Mouse (Mus musculus): ENCODE results near the gene Cacul1. TPM values are rescaled to one million over a fixed set of nuclear protein-coding genes. Genes with fewer than 3 reads are reported as not detected.
"Not testable (repeated sequence)": the region's sequence is repeated elsewhere in the genome, so short reads cannot be mapped to it uniquely, and the experiment has no call there.

Gene Cacul1
- polyA plus RNA-seq (2015; fragmentation: Nextera tagmentation; extraction: Ambion mirVana), result 18.1 and 21.2 TPM in 2 replicates

DNA sequence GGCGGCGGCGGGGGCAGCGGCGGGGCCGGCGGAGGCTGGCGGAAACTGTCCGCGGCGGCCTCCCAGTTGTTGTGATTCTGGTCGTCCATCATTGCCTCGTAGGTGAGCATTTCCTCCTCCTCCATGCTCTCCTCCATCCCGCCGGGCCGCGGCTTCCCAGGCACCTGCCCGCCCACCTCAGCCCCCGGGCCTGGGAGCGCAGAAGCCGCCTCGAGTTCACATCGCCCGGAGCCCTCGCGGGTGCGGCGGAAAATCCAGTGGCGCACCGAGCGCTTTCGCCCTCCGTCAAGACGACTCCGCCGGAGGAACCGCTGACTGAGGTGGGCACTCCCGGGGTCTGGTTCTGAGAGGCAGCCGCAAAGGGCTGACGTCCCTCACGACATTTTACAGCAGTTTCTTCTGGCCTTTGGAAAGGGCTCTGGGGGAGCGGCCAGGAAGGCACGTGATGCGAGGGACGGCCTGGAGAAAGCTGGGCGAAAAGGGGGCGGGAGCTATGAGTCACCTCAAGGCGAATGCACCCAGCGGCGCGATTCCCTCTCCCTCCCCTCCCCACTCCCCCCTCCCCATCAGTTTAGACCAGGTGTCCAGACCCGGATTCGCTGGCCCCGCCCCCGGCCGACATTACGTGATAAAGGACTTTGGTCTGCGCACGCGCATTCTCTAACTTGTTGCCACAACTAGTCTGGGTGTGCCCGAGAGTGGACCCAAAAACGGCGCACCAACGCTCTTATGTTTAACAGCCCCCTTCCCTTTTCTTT lies at the start of gene Cacul1:
Gene Cacul1 (minus strand): TSS at position 444 of the 758 bp plus-strand sequence.
- Histone ChIP-seq H3K4me3 (ENCODE audit: low read depth, low read length) (peak within 1 kb of the TSS; percentile 98), H3K9ac (ENCODE audit: low read depth, low read length) (peak within 1 kb of the TSS; percentile 99), H3K4me1 (ENCODE audit: control insufficient read depth, insufficient read depth, low read length) (peaks cover 35% of the 10 kb centered on the region), H3K4me2 (ENCODE audit: low read length) (peak within 1 kb of the TSS; percentile 87), H3K27me3 (ENCODE audit: control insufficient read depth, insufficient read depth, low read depth, low read length) (no peaks in the 10 kb centered on the region), H3K27ac (ENCODE audit: low read length) (peak within 1 kb of the TSS; percentile 81), H3K36me3 (ENCODE audit: control insufficient read depth, insufficient read depth, low read length) (no peaks in the 10 kb centered on the region), H3K9me3 (replicated peaks; ENCODE audit: control insufficient read depth, low read length, poor library complexity, severe bottlenecking) (no peaks in the 10 kb centered on the region)
- peak; percentile 96 for ATAC-seq
- 1% methylated on average over 48 of the region's 64 CpGs for WGBS

DNA sequence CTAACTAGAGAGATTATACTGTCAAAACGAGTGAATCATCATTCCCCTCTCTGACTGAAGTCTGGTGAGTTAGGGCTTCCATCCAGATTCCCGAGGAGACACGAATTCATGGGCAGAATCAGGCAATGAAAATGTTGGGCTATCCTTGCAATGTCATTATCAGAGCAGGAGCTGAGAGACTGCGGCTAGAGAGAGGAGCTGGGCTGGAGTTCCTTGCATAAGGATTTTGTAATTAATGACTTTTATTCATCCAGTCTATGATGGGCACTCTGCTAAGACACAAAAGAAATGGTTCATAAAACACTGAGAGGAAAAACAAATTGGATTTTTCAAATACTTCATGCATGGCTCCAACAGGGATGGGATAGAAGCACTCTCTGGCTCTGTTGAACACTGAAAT lies 38.6 kb upstream of the Cacul1 start:
- no peak for ATAC-seq
- no peaks in the 10 kb centered on the region for H3K27me3 ChIP-seq (ENCODE audit: control insufficient read depth, insufficient read depth, low read depth, low read length)
- no peaks in the 10 kb centered on the region for H3K9me3 ChIP-seq (replicated peaks; ENCODE audit: control insufficient read depth, low read length, poor library complexity, severe bottlenecking)
- H3K9ac ChIP-seq (ENCODE audit: low read depth, low read length), result no peak overlapping the region
- H3K4me2 ChIP-seq (ENCODE audit: low read length), result no peak overlapping the region
- H3K4me3 ChIP-seq (ENCODE audit: low read depth, low read length), result no peak overlapping the region
- H3K4me1 ChIP-seq (ENCODE audit: control insufficient read depth, insufficient read depth, low read length), result no peaks in the 10 kb centered on the region; the same call in none of the 2 replicates
- H3K36me3 ChIP-seq (ENCODE audit: control insufficient read depth, insufficient read depth, low read length), result no peaks in the 10 kb centered on the region
- 68% methylated on average over 4 of the region's 4 CpGs for WGBS
- no peak overlapping the region for H3K27ac ChIP-seq (ENCODE audit: low read length)

- no peak overlapping the region for H3K9ac ChIP-seq (ENCODE audit: low read depth, low read length)
- no peaks in the 10 kb centered on the region for H3K36me3 ChIP-seq (ENCODE audit: control insufficient read depth, insufficient read depth, low read length)
- no peak for ATAC-seq
- no peaks in the 10 kb centered on the region for H3K9me3 ChIP-seq (replicated peaks; ENCODE audit: control insufficient read depth, low read length, poor library complexity, severe bottlenecking)
- H3K4me3 ChIP-seq (ENCODE audit: low read depth, low read length), result no peak overlapping the region
- H3K27me3 ChIP-seq (ENCODE audit: control insufficient read depth, insufficient read depth, low read depth, low read length), result no peaks in the 10 kb centered on the region
- no peak overlapping the region for H3K27ac ChIP-seq (ENCODE audit: low read length)
- no peaks in the 10 kb centered on the region; the same call in none of the 2 replicates for H3K4me1 ChIP-seq (ENCODE audit: control insufficient read depth, insufficient read depth, low read length)
- H3K4me2 ChIP-seq (ENCODE audit: low read length), result no peak overlapping the region
- WGBS, result 15% methylated on average over 1 of the region's 1 CpGs
These were observed 36.2 kb upstream of the Cacul1 start for GRCm38 (mm10) chr19:60617007-60617406.

DNA sequence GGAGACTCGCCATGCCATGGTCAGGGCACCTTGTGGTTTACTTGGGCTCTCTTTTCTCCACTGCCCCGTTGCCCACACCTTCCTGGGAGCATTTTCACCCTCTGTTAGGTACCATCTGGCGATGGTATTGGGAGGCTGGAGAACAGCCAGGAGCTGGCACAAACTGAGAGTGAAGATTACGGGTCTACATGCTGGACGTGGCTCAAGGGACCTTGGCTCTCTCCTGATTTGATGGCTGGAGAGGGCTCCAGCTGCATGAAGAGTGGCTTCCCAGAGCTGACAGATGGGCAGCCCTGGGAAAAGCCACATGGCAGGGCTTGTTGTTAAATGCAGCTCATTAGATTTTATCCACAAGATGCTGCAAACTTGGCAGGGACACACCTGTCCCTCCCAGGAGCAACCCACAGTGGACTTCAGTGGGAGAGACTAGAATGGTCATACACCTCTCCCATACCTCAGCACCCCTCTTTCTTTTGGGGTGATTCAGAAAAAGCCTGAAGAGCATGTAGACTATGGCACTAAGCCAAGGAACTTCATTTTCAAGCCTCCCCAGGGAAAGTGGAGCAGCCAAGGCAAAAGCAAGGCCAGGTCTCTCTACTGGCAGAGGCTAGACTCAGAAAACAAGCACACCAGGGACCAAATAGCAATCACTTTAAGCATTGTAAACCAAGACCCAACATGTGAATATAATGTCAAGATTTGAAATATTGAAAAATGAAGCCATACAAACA lies 34.8 kb upstream of the Cacul1 start:
- Histone ChIP-seq H3K36me3 (ENCODE audit: control insufficient read depth, insufficient read depth, low read length) (no peaks in the 10 kb centered on the region), H3K4me1 (ENCODE audit: control insufficient read depth, insufficient read depth, low read length) (peaks cover 6% of the 10 kb centered on the region), H3K9me3 (replicated peaks; ENCODE audit: control insufficient read depth, low read length, poor library complexity, severe bottlenecking) (no peaks in the 10 kb centered on the region), H3K4me2 (ENCODE audit: low read length) (no peak overlapping the region), H3K27ac (ENCODE audit: low read length) (no peak overlapping the region), H3K27me3 (ENCODE audit: control insufficient read depth, insufficient read depth, low read depth, low read length) (no peaks in the 10 kb centered on the region), H3K9ac (ENCODE audit: low read depth, low read length) (no peak overlapping the region), H3K4me3 (ENCODE audit: low read depth, low read length) (no peak overlapping the region)
- WGBS, result 70% methylated on average over 5 of the region's 5 CpGs
- no peak for ATAC-seq

- peaks cover 6% of the 10 kb centered on the region for H3K4me1 ChIP-seq (ENCODE audit: control insufficient read depth, insufficient read depth, low read length)
- no peaks in the 10 kb centered on the region for H3K9me3 ChIP-seq (replicated peaks; ENCODE audit: control insufficient read depth, low read length, poor library complexity, severe bottlenecking)
- no peak overlapping the region for H3K4me3 ChIP-seq (ENCODE audit: low read depth, low read length)
- H3K36me3 ChIP-seq (ENCODE audit: control insufficient read depth, insufficient read depth, low read length), result no peaks in the 10 kb centered on the region
- ATAC-seq, result no peak
- WGBS, result 39% methylated on average over 12 of the region's 12 CpGs
- H3K27me3 ChIP-seq (ENCODE audit: control insufficient read depth, insufficient read depth, low read depth, low read length), result no peaks in the 10 kb centered on the region
- H3K4me2 ChIP-seq (ENCODE audit: low read length), result no peak overlapping the region
- no peak overlapping the region for H3K9ac ChIP-seq (ENCODE audit: low read depth, low read length)
- no peak overlapping the region for H3K27ac ChIP-seq (ENCODE audit: low read length)
These were observed 30.8 kb upstream of the Cacul1 start for GRCm38 (mm10) chr19:60611525-60612215.

- H3K9ac ChIP-seq (ENCODE audit: low read depth, low read length), result no peak overlapping the region
- H3K4me1 ChIP-seq (ENCODE audit: control insufficient read depth, insufficient read depth, low read length), result peaks cover 6% of the 10 kb centered on the region; the same call in 1 of the 2 replicates
- ATAC-seq, result no peak
- H3K9me3 ChIP-seq (replicated peaks; ENCODE audit: control insufficient read depth, low read length, poor library complexity, severe bottlenecking), result no peaks in the 10 kb centered on the region
- H3K4me3 ChIP-seq (ENCODE audit: low read depth, low read length), result no peak overlapping the region
- H3K27me3 ChIP-seq (ENCODE audit: control insufficient read depth, insufficient read depth, low read depth, low read length), result no peaks in the 10 kb centered on the region
- H3K36me3 ChIP-seq (ENCODE audit: control insufficient read depth, insufficient read depth, low read length), result no peaks in the 10 kb centered on the region
- H3K4me2 ChIP-seq (ENCODE audit: low read length), result no peak overlapping the region
- 39% methylated on average over 5 of the region's 5 CpGs for WGBS
- no peak overlapping the region for H3K27ac ChIP-seq (ENCODE audit: low read length)
These were observed 27.9 kb upstream of the Cacul1 start for GRCm38 (mm10) chr19:60608766-60609165.

- H3K36me3 ChIP-seq (ENCODE audit: control insufficient read depth, insufficient read depth, low read length), result no peaks in the 10 kb centered on the region
- no peak overlapping the region for H3K4me3 ChIP-seq (ENCODE audit: low read depth, low read length)
- no peak for ATAC-seq
- WGBS, result 88% methylated on average over 3 of the region's 3 CpGs
- no peak overlapping the region for H3K27ac ChIP-seq (ENCODE audit: low read length)
- no peaks in the 10 kb centered on the region for H3K27me3 ChIP-seq (ENCODE audit: control insufficient read depth, insufficient read depth, low read depth, low read length)
- no peaks in the 10 kb centered on the region for H3K4me1 ChIP-seq (ENCODE audit: control insufficient read depth, insufficient read depth, low read length)
- H3K4me2 ChIP-seq (ENCODE audit: low read length), result no peak overlapping the region
- no peak overlapping the region for H3K9ac ChIP-seq (ENCODE audit: low read depth, low read length)
- H3K9me3 ChIP-seq (replicated peaks; ENCODE audit: control insufficient read depth, low read length, poor library complexity, severe bottlenecking), result no peaks in the 10 kb centered on the region
These were observed 22.8 kb upstream of the Cacul1 start for GRCm38 (mm10) chr19:60603586-60603985.

- H3K9me3 ChIP-seq (replicated peaks; ENCODE audit: control insufficient read depth, low read length, poor library complexity, severe bottlenecking); H3K9ac ChIP-seq (ENCODE audit: low read depth, low read length); H3K36me3 ChIP-seq (ENCODE audit: control insufficient read depth, insufficient read depth, low read length); H3K4me1 ChIP-seq (ENCODE audit: control insufficient read depth, insufficient read depth, low read length); H3K4me3 ChIP-seq (ENCODE audit: low read depth, low read length); ATAC-seq; H3K4me2 ChIP-seq (ENCODE audit: low read length); H3K27me3 ChIP-seq (ENCODE audit: control insufficient read depth, insufficient read depth, low read depth, low read length); H3K27ac ChIP-seq (ENCODE audit: low read length): not testable (repeated sequence)
- WGBS, result 90% methylated on average over 1 of the region's 1 CpGs
These were observed 21.2 kb upstream of the Cacul1 start for GRCm38 (mm10) chr19:60602066-60602465.
